Mouse (Mus musculus) hindbrain, postnatal 0 days (tissue): ENCODE measurements at regions not wholly inside any gene's neighbourhood (a gene's known extent, or its start where the extent isn't known, plus 50 kb on each side); places are given as distances from the start of the nearest gene placed in this dataset.

ENCODE experiments used
- ATAC-seq: fragments of 200-750 bp; cut with Nextera tagmentation; 2 replicates; pipeline ENCODE4 v1.8.0; 2017; ENCODE audit warnings: mild to moderate bottlenecking, moderate TSS enrichment, moderate library complexity
- DNase-seq: peaks from one replicate; pipeline ENCODE4 v3.0.0-alpha.2; 2015; ENCODE audit warnings: low spot score
- H3K27ac ChIP-seq: fragments of 300-500 bp; sonication (generic); 2 replicates; pipeline ENCODE4 v1.5.1; 2014; ENCODE audit warnings: mild to moderate bottlenecking
- H3K27me3 ChIP-seq: fragments of 300-500 bp; sonication (generic); 2 replicates; pipeline ENCODE4 v1.6.1; 2014; ENCODE audit warnings: low read length, mixed read lengths; ENCODE audit not compliant: insufficient read depth
- H3K36me3 ChIP-seq: fragments of 300-500 bp; sonication (generic); 2 replicates; pipeline ENCODE4 v1.6.1; 2014; ENCODE audit warnings: low read length, mixed read lengths; ENCODE audit not compliant: insufficient read depth
- H3K4me1 ChIP-seq: fragments of 300-500 bp; sonication (generic); 2 replicates; pipeline ENCODE4 v1.6.1; 2014; ENCODE audit warnings: antibody characterized with exemption, low read length, mixed read lengths; ENCODE audit not compliant: insufficient read depth
- H3K4me2 ChIP-seq: fragments of 300-500 bp; sonication (generic); 2 replicates; pipeline ENCODE4 v1.6.1; 2014; ENCODE audit warnings: low read depth, mild to moderate bottlenecking, low read length, moderate library complexity, mixed read lengths
- H3K4me3 ChIP-seq: fragments of 300-500 bp; sonication (generic); 2 replicates; pipeline ENCODE4 v1.5.1; 2014; ENCODE audit warnings: low read length
- H3K9ac ChIP-seq: fragments of 300-500 bp; sonication (generic); replicated peaks from 2 replicates; pipeline ENCODE4 v1.6.1; 2014; ENCODE audit warnings: mild to moderate bottlenecking, low read length, moderate library complexity, mixed read lengths
- H3K9me3 ChIP-seq: fragments of 300-500 bp; sonication (generic); 2 replicates; pipeline ENCODE4 v1.6.1; 2016; ENCODE audit warnings: low read length, mixed read lengths
- CTCF ChIP-seq: IDR thresholded peaks from 2 replicates; pipeline ENCODE4 v1.5.1; 2016; ENCODE audit warnings: antibody characterized with exemption, control low read depth, low read depth
- WGBS: fragments of 180-500 bp; shearing (Covaris S2); extraction: QIAGEN DNeasy Blood & Tissue Kit; methylation state at CpG from one replicate; pipeline ENCODE4 v1.1.7; 2014; 5-methylcytosine and 5-hydroxymethylcytosine counted together

GRCm38 (mm10) chr15:21988676-21989075 is 560.1 kb upstream of the Cdh18 start:
- Histone ChIP-seq H3K9ac (no peak overlapping the region), H3K36me3 (no peaks in the 10 kb centered on the region), H3K4me2 (no peak overlapping the region), H3K27me3 (no peaks in the 10 kb centered on the region), H3K4me3 (no peak overlapping the region), H3K4me1 (no peaks in the 10 kb centered on the region), H3K27ac (no peak overlapping the region), H3K9me3 (no peaks in the 10 kb centered on the region)
- no peak for ATAC-seq
- no peak for DNase-seq
- TF ChIP-seq CTCF = no peak
- WGBS = 81% methylated on average over 4 of the region's 4 CpGs

- no peak for TF ChIP-seq CTCF
- Histone ChIP-seq H3K9me3 (no peaks in the 10 kb centered on the region), H3K4me3 (no peak overlapping the region), H3K27me3 (no peaks in the 10 kb centered on the region), H3K36me3 (no peaks in the 10 kb centered on the region), H3K9ac (no peak overlapping the region), H3K4me1 (no peaks in the 10 kb centered on the region), H3K4me2 (no peak overlapping the region), H3K27ac (no peak overlapping the region)
- ATAC-seq (no peak), DNase-seq (no peak)
- WGBS = 90% methylated on average over 2 of the region's 2 CpGs
These were observed 555.5 kb upstream of the Cdh18 start for GRCm38 (mm10) chr15:21993309-21993708.

GRCm38 (mm10) chr15:21995121-21995826 is 553.5 kb upstream of the Cdh18 start:
- WGBS = 53% methylated on average over 3 of the region's 3 CpGs
- no peak for ATAC-seq

GRCm38 (mm10) chr15:22019977-22020376 is 528.8 kb upstream of the Cdh18 start:
- Histone ChIP-seq H3K4me2 (no peak overlapping the region), H3K9ac (no peak overlapping the region), H3K4me1 (no peaks in the 10 kb centered on the region), H3K9me3 (no peaks in the 10 kb centered on the region), H3K27me3 (no peaks in the 10 kb centered on the region), H3K27ac (no peak overlapping the region), H3K36me3 (no peaks in the 10 kb centered on the region), H3K4me3 (no peak overlapping the region)
- WGBS = 68% methylated on average over 2 of the region's 2 CpGs
- TF ChIP-seq CTCF = no peak
- ATAC-seq = peak; percentile 58; the same call in 1 of the 2 replicates
- peak; percentile 9 for DNase-seq

More at GRCm38 (mm10) chr15:21995121-21995826, 553.5 kb upstream of the Cdh18 start:
- Histone ChIP-seq H3K4me2 (no peak overlapping the region), H3K27ac (no peak overlapping the region), H3K36me3 (no peaks in the 10 kb centered on the region), H3K4me1 (no peaks in the 10 kb centered on the region), H3K9ac (no peak overlapping the region), H3K27me3 (no peaks in the 10 kb centered on the region), H3K9me3 (no peaks in the 10 kb centered on the region), H3K4me3 (no peak overlapping the region)
- TF ChIP-seq CTCF = no peak
- no peak for DNase-seq

GRCm38 (mm10) chr15:22030215-22030614 is 518.6 kb upstream of the Cdh18 start:
- no peak overlapping the region for H3K9ac ChIP-seq
- TF ChIP-seq CTCF = no peak
- WGBS = 60% methylated on average over 3 of the region's 3 CpGs
- H3K4me2 ChIP-seq = no peak overlapping the region
- H3K9me3 ChIP-seq = no peaks in the 10 kb centered on the region
- no peaks in the 10 kb centered on the region for H3K4me1 ChIP-seq
- ATAC-seq (no peak), DNase-seq (no peak)
- no peaks in the 10 kb centered on the region for H3K27me3 ChIP-seq
- H3K36me3 ChIP-seq = no peaks in the 10 kb centered on the region
- no peak overlapping the region for H3K27ac ChIP-seq
- H3K4me3 ChIP-seq = no peak overlapping the region

- ATAC-seq (no peak), DNase-seq (no peak)
- Histone ChIP-seq H3K27me3 (no peaks in the 10 kb centered on the region), H3K4me2 (no peak overlapping the region), H3K36me3 (no peaks in the 10 kb centered on the region), H3K27ac (no peak overlapping the region), H3K9me3 (no peaks in the 10 kb centered on the region), H3K4me1 (no peaks in the 10 kb centered on the region), H3K4me3 (no peak overlapping the region), H3K9ac (no peak overlapping the region)
- TF ChIP-seq CTCF = no peak
These were observed 502.4 kb upstream of the Cdh18 start for GRCm38 (mm10) chr15:22046423-22046822.

GRCm38 (mm10) chr15:22046877-22047478 is 501.8 kb upstream of the Cdh18 start:
- no peak for DNase-seq
- no peak overlapping the region for H3K4me2 ChIP-seq
- H3K4me3 ChIP-seq = no peak overlapping the region
- H3K27me3 ChIP-seq = no peaks in the 10 kb centered on the region
- H3K9ac ChIP-seq = no peak overlapping the region
- no peak overlapping the region for H3K27ac ChIP-seq
- no peaks in the 10 kb centered on the region for H3K4me1 ChIP-seq
- H3K9me3 ChIP-seq = no peaks in the 10 kb centered on the region
- no peaks in the 10 kb centered on the region for H3K36me3 ChIP-seq
- 86% methylated on average over 4 of the region's 4 CpGs for WGBS
- ATAC-seq = no peak
- no peak for TF ChIP-seq CTCF
